Mouse (Mus musculus): ENCODE results near the gene Uri1.

Gene Uri1

GRCm38 (mm10) chr7:37916762-37917439 is 106.5 kb downstream of the Uri1 start:
- no peak for DNase-seq

DNA sequence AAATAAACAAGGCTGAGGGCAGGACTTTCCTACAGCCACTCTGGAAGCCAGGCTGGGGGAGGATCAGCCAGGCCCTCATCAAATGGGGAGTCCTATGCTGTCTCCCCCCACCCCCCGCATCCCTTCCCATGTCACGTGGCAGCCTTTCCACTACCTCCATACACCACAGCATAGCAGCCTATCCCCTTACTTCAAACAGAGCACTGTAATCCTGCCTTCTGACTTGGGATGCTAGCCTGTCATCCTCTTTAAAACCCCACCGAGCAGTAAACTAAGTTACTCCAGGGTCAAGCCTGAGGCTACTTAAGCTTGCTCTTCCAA is 111.6 kb downstream of the Uri1 start:
- DNase-seq = no peak

GRCm38 (mm10) chr7:37911114-37911801 is 112.1 kb downstream of the Uri1 start:
- no peak for DNase-seq

GRCm38 (mm10) chr7:37910161-37910560 is 113.2 kb downstream of the Uri1 start:
- DNase-seq = no peak
